Mouse (Mus musculus) heart, embryonic 13.5 days (tissue): ENCODE results near the gene H2-M5. TPM values are rescaled to one million over a fixed set of nuclear protein-coding genes. Genes with fewer than 3 reads are reported as not detected.

Experiments used
- ATAC-seq: fragments of 200-750 bp; cut with Nextera tagmentation; 2 replicates; pipeline ENCODE4 v1.8.0; 2017; ENCODE audit warnings: moderate TSS enrichment; ENCODE audit not compliant: insufficient number of reproducible peaks, low FRiP score, low TSS enrichment; ENCODE audit errors: extremely low read depth
- H3K27ac ChIP-seq: fragments of 300-500 bp; sonication (generic); replicated peaks from 2 replicates; pipeline ENCODE4 v1.5.1; 2015; ENCODE audit warnings: moderate library complexity, mild to moderate bottlenecking, inconsistent platforms
- H3K27me3 ChIP-seq: fragments of 300-500 bp; sonication (generic); replicated peaks from 2 replicates; pipeline ENCODE4 v1.6.1; 2015; ENCODE audit warnings: mild to moderate bottlenecking, inconsistent platforms
- H3K36me3 ChIP-seq: fragments of 300-500 bp; sonication (generic); 2 replicates; pipeline ENCODE4 v1.6.1; 2015; ENCODE audit warnings: mild to moderate bottlenecking, inconsistent platforms
- H3K4me1 ChIP-seq: fragments of 300-500 bp; sonication (generic); 2 replicates; pipeline ENCODE4 v1.6.1; 2015; ENCODE audit warnings: inconsistent platforms
- H3K4me2 ChIP-seq: fragments of 300-500 bp; sonication (generic); 2 replicates; pipeline ENCODE4 v1.6.1; 2015; ENCODE audit warnings: inconsistent platforms, mild to moderate bottlenecking, moderate library complexity
- H3K4me3 ChIP-seq: fragments of 300-500 bp; sonication (generic); 2 replicates; pipeline ENCODE4 v1.5.1; 2015; ENCODE audit warnings: moderate library complexity, mild to moderate bottlenecking, inconsistent platforms
- H3K9ac ChIP-seq: fragments of 300-500 bp; sonication (generic); 2 replicates; pipeline ENCODE4 v1.6.1; 2015; ENCODE audit warnings: inconsistent platforms, mild to moderate bottlenecking, moderate library complexity
- H3K9me3 ChIP-seq: fragments of 300-500 bp; sonication (generic); 2 replicates; pipeline ENCODE4 v1.6.1; 2016; ENCODE audit warnings: inconsistent platforms
- WGBS: fragments of 180-500 bp; shearing (Covaris S2); methylation state at CpG from one replicate; pipeline ENCODE4 v1.1.7; 2015; ENCODE audit warnings: mixed read lengths; 5-methylcytosine and 5-hydroxymethylcytosine counted together
- polyA plus RNA-seq: library from polyadenylated mRNA; unstranded; fragments of >200 nt; fragmentation: Nextera tagmentation; extraction: Ambion mirVana; gene quantifications from 2 replicates; pipeline ENCODE4 v1.2.1, GENCODE M21; 2015

Gene H2-M5
- polyA plus RNA-seq, 1 experiment from 2014 or later = 0.24 TPM

GRCm38 (mm10) chr17:37011719-37012118 lies 22.4 kb upstream of the H2-M5 start:
- Histone ChIP-seq H3K27me3 (no peaks in the 10 kb centered on the region), H3K27ac (no peak overlapping the region), H3K4me3 (no peak overlapping the region), H3K36me3 (peaks cover 46% of the 10 kb centered on the region), H3K9ac (no peak overlapping the region), H3K4me1 (no peaks in the 10 kb centered on the region), H3K9me3 (no peaks in the 10 kb centered on the region), H3K4me2 (no peak overlapping the region)
- ATAC-seq = no peak
- WGBS = 71% methylated on average over 3 of the region's 3 CpGs

GRCm38 (mm10) chr17:37009460-37010042 lies 20.2 kb upstream of the H2-M5 start:
- H3K9me3 ChIP-seq = no peaks in the 10 kb centered on the region
- H3K36me3 ChIP-seq = peaks cover 63% of the 10 kb centered on the region
- 86% methylated on average over 17 of the region's 17 CpGs for WGBS

GRCm38 (mm10) chr17:37008161-37008560 lies 18.8 kb upstream of the H2-M5 start:
- Histone ChIP-seq H3K4me3 (no peak overlapping the region), H3K36me3 (peaks cover 67% of the 10 kb centered on the region), H3K9ac (no peak overlapping the region), H3K9me3 (no peaks in the 10 kb centered on the region), H3K27me3 (no peaks in the 10 kb centered on the region), H3K27ac (no peak overlapping the region), H3K4me1 (peaks cover 10% of the 10 kb centered on the region), H3K4me2 (no peak overlapping the region)
- WGBS = 85% methylated on average over 6 of the region's 6 CpGs
- no peak for ATAC-seq

More at GRCm38 (mm10) chr17:37009460-37010042, 20.2 kb upstream of the H2-M5 start:
- no peak overlapping the region for H3K4me2 ChIP-seq
- no peak overlapping the region for H3K27ac ChIP-seq
- no peak overlapping the region for H3K9ac ChIP-seq
- ATAC-seq = no peak
- H3K4me1 ChIP-seq = no peaks in the 10 kb centered on the region
- no peak overlapping the region for H3K4me3 ChIP-seq
- no peaks in the 10 kb centered on the region for H3K27me3 ChIP-seq

- ATAC-seq = peak; percentile 9; the same call in 1 of the 2 replicates
- Histone ChIP-seq H3K36me3 (peaks cover 37% of the 10 kb centered on the region), H3K4me1 (peaks cover 12% of the 10 kb centered on the region), H3K4me3 (peak overlapping the region; percentile 70), H3K9ac (peak overlapping the region; percentile 89), H3K9me3 (no peaks in the 10 kb centered on the region), H3K27me3 (no peaks in the 10 kb centered on the region), H3K27ac (peak overlapping the region; percentile 89), H3K4me2 (peak overlapping the region; percentile 80)
- WGBS = 39% methylated on average over 4 of the region's 4 CpGs
Measured at GRCm38 (mm10) chr17:37003366-37003765, 14.0 kb upstream of the H2-M5 start.

GRCm38 (mm10) chr17:37002364-37003330 lies 13.3 kb upstream of the H2-M5 start:
- WGBS = under 1% methylated on average over 49 of the region's 49 CpGs

GRCm38 (mm10) chr17:37000863-37001262 lies 11.5 kb upstream of the H2-M5 start, which contains the start of gene Zfp57:
Gene Zfp57 (plus strand): TSS chr17:37001163.
- H3K4me2 ChIP-seq = peak within 1 kb of the TSS; percentile 80
- peaks cover 13% of the 10 kb centered on the region for H3K36me3 ChIP-seq
- no peaks in the 10 kb centered on the region for H3K27me3 ChIP-seq
- no peak within 1 kb of the TSS for H3K27ac ChIP-seq
- H3K9ac ChIP-seq = peak within 1 kb of the TSS; percentile 89; the same call in 1 of the 2 replicates
- no peak for ATAC-seq
- H3K4me1 ChIP-seq = peaks cover 12% of the 10 kb centered on the region
- H3K4me3 ChIP-seq = peak within 1 kb of the TSS; percentile 70
- WGBS = 84% methylated on average over 7 of the region's 7 CpGs
- no peaks in the 10 kb centered on the region for H3K9me3 ChIP-seq

More at GRCm38 (mm10) chr17:37002364-37003330, 13.3 kb upstream of the H2-M5 start:
- H3K9me3 ChIP-seq = no peaks in the 10 kb centered on the region
- peaks cover 30% of the 10 kb centered on the region for H3K36me3 ChIP-seq
- peak overlapping the region; percentile 70 for H3K4me3 ChIP-seq
- no peaks in the 10 kb centered on the region for H3K27me3 ChIP-seq
- H3K9ac ChIP-seq = peak overlapping the region; percentile 89
- H3K27ac ChIP-seq = peak overlapping the region; percentile 89
- H3K4me2 ChIP-seq = peak overlapping the region; percentile 80
- peak; percentile 56 for ATAC-seq
- H3K4me1 ChIP-seq = peaks cover 12% of the 10 kb centered on the region

GRCm38 (mm10) chr17:36998477-36998876 lies 9.1 kb upstream of the H2-M5 start:
- Histone ChIP-seq H3K27ac (no peak overlapping the region), H3K4me1 (peaks cover 5% of the 10 kb centered on the region; the same call in 1 of the 2 replicates), H3K4me2 (no peak overlapping the region), H3K4me3 (no peak overlapping the region), H3K36me3 (no peaks in the 10 kb centered on the region), H3K9me3 (no peaks in the 10 kb centered on the region), H3K9ac (no peak overlapping the region), H3K27me3 (no peaks in the 10 kb centered on the region)
- 52% methylated on average over 2 of the region's 2 CpGs for WGBS
- ATAC-seq = no peak

GRCm38 (mm10) chr17:36997033-36997735 lies 7.8 kb upstream of the H2-M5 start:
- 23% methylated on average over 7 of the region's 7 CpGs for WGBS
- ATAC-seq = no peak
- H3K4me1 ChIP-seq = no peaks in the 10 kb centered on the region

GRCm38 (mm10) chr17:36995448-36995847 lies 6.1 kb upstream of the H2-M5 start:
- Histone ChIP-seq H3K9ac (no peak overlapping the region), H3K4me1 (no peaks in the 10 kb centered on the region), H3K27me3 (peaks cover 5% of the 10 kb centered on the region; the same call in 1 of the 2 replicates), H3K4me2 (no peak overlapping the region), H3K4me3 (no peak overlapping the region), H3K9me3 (no peaks in the 10 kb centered on the region), H3K27ac (no peak overlapping the region), H3K36me3 (no peaks in the 10 kb centered on the region)
- 62% methylated on average over 3 of the region's 3 CpGs for WGBS
- no peak for ATAC-seq

More at GRCm38 (mm10) chr17:36997033-36997735, 7.8 kb upstream of the H2-M5 start:
- Histone ChIP-seq H3K9me3 (no peaks in the 10 kb centered on the region), H3K4me3 (no peak overlapping the region), H3K27me3 (no peaks in the 10 kb centered on the region), H3K36me3 (no peaks in the 10 kb centered on the region), H3K9ac (peak overlapping the region; percentile 4; the same call in 1 of the 2 replicates), H3K27ac (no peak overlapping the region), H3K4me2 (no peak overlapping the region)

GRCm38 (mm10) chr17:36994528-36994927 lies 5.2 kb upstream of the H2-M5 start:
- H3K36me3 ChIP-seq = no peaks in the 10 kb centered on the region
- H3K9ac ChIP-seq = no peak overlapping the region
- H3K27ac ChIP-seq = no peak overlapping the region
- no peaks in the 10 kb centered on the region for H3K9me3 ChIP-seq
- ATAC-seq = no peak
- H3K4me2 ChIP-seq = no peak overlapping the region
- no peaks in the 10 kb centered on the region for H3K4me1 ChIP-seq
- H3K27me3 ChIP-seq = peaks cover 11% of the 10 kb centered on the region
- H3K4me3 ChIP-seq = no peak overlapping the region
- 77% methylated on average over 2 of the region's 2 CpGs for WGBS
